Mouse (Mus musculus) liver, embryonic 14.5 days (tissue): ENCODE results near the gene Bcl10. TPM values are rescaled to one million over a fixed set of nuclear protein-coding genes. Genes with fewer than 3 reads are reported as not detected.

Experiments
- ATAC-seq: fragments of 200-750 bp; cut with Nextera tagmentation; 2 replicates; pipeline ENCODE4 v1.8.0; 2017; ENCODE audit warnings: moderate number of reproducible peaks, mild to moderate bottlenecking, moderate library complexity; ENCODE audit not compliant: insufficient read depth
- DNase-seq, 3 experiments: peaks; one replicate each; pipeline ENCODE4 v3.0.0-alpha.2; 2012 to 2013; ENCODE audit warnings: low read depth in 3 of 3, low spot score in 3 of 3
- H3K27ac ChIP-seq: fragments of 300-500 bp; sonication (generic); 2 replicates; pipeline ENCODE4 v1.5.1; 2014; ENCODE audit warnings: moderate library complexity, mild to moderate bottlenecking, control low read depth, inconsistent platforms
- H3K27me3 ChIP-seq: fragments of 300-500 bp; sonication (generic); 2 replicates; pipeline ENCODE4 v1.6.1; 2014; ENCODE audit warnings: mild to moderate bottlenecking, low read length, moderate library complexity; ENCODE audit not compliant: control insufficient read depth, insufficient read depth
- H3K36me3 ChIP-seq: fragments of 300-500 bp; sonication (generic); replicated peaks from 2 replicates; pipeline ENCODE4 v1.6.1; 2014; ENCODE audit warnings: low read depth; ENCODE audit not compliant: control insufficient read depth, insufficient read depth
- H3K4me1 ChIP-seq, 2 experiments: fragments of 200-500 bp in 1 of 2; fragments of 300-500 bp in 1 of 2; sonication (generic) in 1 of 2; replicated peaks; 2 replicates each; pipeline ENCODE4 v1.6.1; 2012 to 2014; ENCODE audit warnings: antibody characterized with exemption in 1 of 2, inconsistent platforms in 1 of 2, low read length in 1 of 2; ENCODE audit not compliant: control insufficient read depth in 2 of 2, insufficient read depth in 2 of 2
- H3K4me2 ChIP-seq: fragments of 300-500 bp; sonication (generic); 2 replicates; pipeline ENCODE4 v1.6.1; 2014; ENCODE audit warnings: low read depth, mild to moderate bottlenecking, control low read depth, moderate library complexity
- H3K4me3 ChIP-seq, 2 experiments: fragments of 200-500 bp in 1 of 2; fragments of 300-500 bp in 1 of 2; sonication (generic) in 1 of 2; 2 replicates each; pipeline ENCODE4 v1.5.1; 2012 to 2014; ENCODE audit warnings: low read depth in 2 of 2, low read length in 2 of 2, mild to moderate bottlenecking in 2 of 2, control low read depth in 1 of 2, inconsistent platforms in 1 of 2, moderate library complexity in 1 of 2; ENCODE audit not compliant: insufficient read depth in 1 of 2
- H3K9ac ChIP-seq: fragments of 300-500 bp; sonication (generic); replicated peaks from 2 replicates; pipeline ENCODE4 v1.6.1; 2014; ENCODE audit warnings: mild to moderate bottlenecking, control low read depth, moderate library complexity
- H3K9me3 ChIP-seq: fragments of 300-500 bp; sonication (generic); 2 replicates; pipeline ENCODE4 v1.6.1; 2016; ENCODE audit warnings: low read length, mixed read lengths; ENCODE audit not compliant: control insufficient read depth
- CTCF ChIP-seq: IDR thresholded peaks from 2 replicates; pipeline ENCODE4 v1.5.1; 2016; ENCODE audit warnings: antibody characterized with exemption, low read depth, control low read depth
- EP300 ChIP-seq: IDR thresholded peaks from 2 replicates; pipeline ENCODE4 v1.6.1; 2016; ENCODE audit warnings: antibody characterized with exemption, low read depth
- WGBS: fragments of 180-500 bp; shearing (Covaris S2); extraction: QIAGEN DNeasy Blood & Tissue Kit; methylation state at CpG from one replicate; pipeline ENCODE4 v1.1.7; 2014; ENCODE audit not compliant: insufficient replicate concordance; 5-methylcytosine and 5-hydroxymethylcytosine counted together
- polyA plus RNA-seq, 2 experiments: library from polyadenylated mRNA; depleted of rRNA in 1 of 2; stranded (reverse) in 1 of 2; unstranded in 1 of 2; fragments of >200 nt; fragmentation: Nextera tagmentation in 1 of 2; extraction: Ambion mirVana in 1 of 2; gene quantifications; 2 replicates each; pipeline versions ENCODE4 v1.2.1 to v1.2.3; 2012 to 2014

Gene Bcl10
- polyA plus RNA-seq, 2 experiments, result 7.4 to 16.5 TPM

- Histone ChIP-seq H3K4me3 (no peak overlapping the region), H3K4me1 (0 out of 4 replicates have a peak, but pooled peaks cover 0 to 3% of the 10 kb centered on the region in 2 experiments), H3K9me3 (no peaks in the 10 kb centered on the region), H3K36me3 (no peaks in the 10 kb centered on the region), H3K27ac (no peak overlapping the region), H3K27me3 (no peaks in the 10 kb centered on the region), H3K4me2 (no peak overlapping the region), H3K9ac (no peak overlapping the region)
- no peak for DNase-seq
- ATAC-seq, result no peak
- TF ChIP-seq CTCF, result no peak
- no peak for TF ChIP-seq EP300
- 26% methylated on average over 6 of the region's 6 CpGs for WGBS
Observed at GRCm38 (mm10) chr3:145887430-145887971, 35.1 kb upstream of the Bcl10 start.

DNA sequence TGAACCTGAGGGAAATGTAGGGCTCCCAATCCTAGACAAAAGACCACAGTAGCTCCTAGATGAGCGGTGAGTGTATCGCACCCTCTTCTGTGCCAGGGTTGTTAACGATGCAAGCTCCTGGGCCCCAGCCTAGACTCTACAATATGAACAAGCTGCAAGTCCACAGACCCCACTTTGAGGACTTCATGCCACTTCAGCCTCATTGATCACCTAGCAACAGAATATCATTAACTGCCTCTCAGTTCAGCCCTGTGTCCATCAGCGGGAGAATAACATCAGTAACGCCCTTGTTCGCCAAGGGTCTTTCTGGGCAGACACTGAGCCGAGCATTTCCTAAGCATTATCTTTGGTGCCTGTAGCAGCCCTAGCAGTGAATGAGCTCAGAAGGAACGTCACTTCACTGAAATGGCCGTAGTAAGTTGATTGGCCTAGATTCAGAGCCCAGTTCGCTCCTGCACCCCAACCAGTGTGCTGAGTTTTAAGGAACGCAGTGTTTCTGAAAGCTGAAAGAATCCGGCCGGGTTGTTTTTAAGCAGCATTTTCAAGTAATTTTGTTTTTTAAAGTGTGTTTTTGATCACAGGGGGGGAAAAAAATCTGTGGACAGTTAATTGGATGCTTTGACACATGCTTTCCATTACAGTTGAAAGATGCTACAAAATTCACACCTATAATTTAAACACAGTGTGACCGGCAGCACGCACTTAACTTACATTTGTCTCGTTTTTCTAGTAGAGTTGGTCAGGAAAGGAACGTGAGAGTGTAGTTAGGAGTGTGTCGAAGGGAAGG lies 32.1 kb upstream of the Bcl10 start:
- no peak overlapping the region for H3K4me3 ChIP-seq
- 79% methylated on average over 18 of the region's 18 CpGs for WGBS
- no peaks in the 10 kb centered on the region for H3K27me3 ChIP-seq
- H3K27ac ChIP-seq, result no peak overlapping the region
- ATAC-seq, result no peak
- no peaks in the 10 kb centered on the region for H3K36me3 ChIP-seq
- no peak for DNase-seq
- 0 out of 4 replicates have a peak, but pooled peaks cover 0 to 3% of the 10 kb centered on the region in 2 experiments for H3K4me1 ChIP-seq
- no peak overlapping the region for H3K4me2 ChIP-seq
- no peak for TF ChIP-seq CTCF
- no peak for TF ChIP-seq EP300
- no peak overlapping the region for H3K9ac ChIP-seq
- H3K9me3 ChIP-seq, result no peaks in the 10 kb centered on the region

- H3K4me2 ChIP-seq, result no peak overlapping the region
- no peak overlapping the region for H3K27ac ChIP-seq
- ATAC-seq (no peak), DNase-seq (no peak)
- no peak overlapping the region for H3K4me3 ChIP-seq
- WGBS, result 47% methylated on average over 3 of the region's 3 CpGs
- H3K9ac ChIP-seq, result no peak overlapping the region
- H3K36me3 ChIP-seq, result no peaks in the 10 kb centered on the region
- no peaks in the 10 kb centered on the region for H3K9me3 ChIP-seq
- H3K27me3 ChIP-seq, result no peaks in the 10 kb centered on the region
- no peaks in the 10 kb centered on the region for H3K4me1 ChIP-seq
- TF ChIP-seq EP300, result no peak
- no peak for TF ChIP-seq CTCF
Observed at GRCm38 (mm10) chr3:145892451-145892850, 30.2 kb upstream of the Bcl10 start.

- H3K36me3 ChIP-seq, result no peaks in the 10 kb centered on the region
- no peak overlapping the region for H3K4me2 ChIP-seq
- H3K4me3 ChIP-seq, result no peak overlapping the region
- no peaks in the 10 kb centered on the region for H3K4me1 ChIP-seq
- H3K9ac ChIP-seq, result no peak overlapping the region
- H3K27ac ChIP-seq, result no peak overlapping the region
- no peak for TF ChIP-seq EP300
- TF ChIP-seq CTCF, result no peak
- no peak for DNase-seq
- no peak for ATAC-seq
- no peaks in the 10 kb centered on the region for H3K27me3 ChIP-seq
- H3K9me3 ChIP-seq, result no peaks in the 10 kb centered on the region
- WGBS, result 65% methylated on average over 12 of the region's 12 CpGs
Observed at GRCm38 (mm10) chr3:145894131-145894530, 28.5 kb upstream of the Bcl10 start.

- Histone ChIP-seq H3K4me1 (no peaks in the 10 kb centered on the region), H3K9ac (no peak overlapping the region), H3K9me3 (no peaks in the 10 kb centered on the region), H3K27ac (no peak overlapping the region), H3K27me3 (no peaks in the 10 kb centered on the region), H3K4me3 (no peak overlapping the region), H3K36me3 (no peaks in the 10 kb centered on the region), H3K4me2 (no peak overlapping the region)
- ATAC-seq (no peak), DNase-seq (no peak)
- TF ChIP-seq EP300 (no peak), CTCF (no peak)
- 75% methylated on average over 11 of the region's 11 CpGs for WGBS
Observed at GRCm38 (mm10) chr3:145897749-145898148, 24.9 kb upstream of the Bcl10 start.
